Mouse (Mus musculus) kidney, adult 11 months (tissue): ENCODE measurements around the gene Ppm1b.

Experiments used
- DNase-seq: peaks from one replicate; pipeline ENCODE4 v3.0.0; 2022

Gene Ppm1b

GRCm38 (mm10) chr17:84956441-84956840, at the start of gene Ppm1b:
TSS of gene Ppm1b (plus strand) at chr17:84956741.
- DNase-seq, result no peak

- no peak for DNase-seq
These were observed 34.7 kb upstream of the Ppm1b start for GRCm38 (mm10) chr17:84921666-84922376.

- DNase-seq, result no peak
These were observed 31.8 kb upstream of the Ppm1b start for GRCm38 (mm10) chr17:84924779-84925178.

GRCm38 (mm10) chr17:84926233-84926632, 30.3 kb upstream of the Ppm1b start:
- no peak for DNase-seq

GRCm38 (mm10) chr17:84927580-84927979, 29.0 kb upstream of the Ppm1b start:
- no peak for DNase-seq

GRCm38 (mm10) chr17:84932943-84933342, 23.6 kb upstream of the Ppm1b start:
- DNase-seq, result no peak

- DNase-seq, result no peak
These were observed 22.6 kb upstream of the Ppm1b start for GRCm38 (mm10) chr17:84933968-84934367.

GRCm38 (mm10) chr17:84935620-84936019, 20.9 kb upstream of the Ppm1b start:
- peak; percentile 28 for DNase-seq

DNA sequence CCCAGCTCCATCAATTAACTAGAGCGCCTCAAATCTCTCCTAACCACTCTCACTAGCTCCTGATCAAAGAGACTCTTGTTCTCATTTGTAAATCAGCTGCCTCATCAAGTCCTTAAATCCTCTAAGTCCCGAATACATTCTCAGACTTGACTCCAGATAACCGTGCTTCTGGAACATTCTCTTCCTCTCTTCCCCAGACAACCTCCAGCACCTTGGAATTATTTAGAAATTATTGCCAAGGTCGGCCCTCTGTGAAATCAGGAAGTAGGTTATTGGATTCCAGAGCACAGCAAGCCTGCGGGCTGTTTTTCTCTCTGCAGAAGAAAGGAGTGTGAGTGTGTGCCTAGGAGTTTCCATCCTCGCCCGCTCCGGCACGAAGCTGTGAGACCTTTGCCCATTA, 20.2 kb upstream of the Ppm1b start:
- DNase-seq, result peak; percentile 37

- DNase-seq, result no peak
These were observed 19.7 kb upstream of the Ppm1b start for GRCm38 (mm10) chr17:84936809-84937208.

- no peak for DNase-seq
These were observed 19.3 kb upstream of the Ppm1b start for GRCm38 (mm10) chr17:84937220-84937619.

GRCm38 (mm10) chr17:84938215-84938614, 18.3 kb upstream of the Ppm1b start:
- DNase-seq, result no peak

- DNase-seq, result no peak
These were observed 16.4 kb upstream of the Ppm1b start for GRCm38 (mm10) chr17:84940017-84940731.

DNA sequence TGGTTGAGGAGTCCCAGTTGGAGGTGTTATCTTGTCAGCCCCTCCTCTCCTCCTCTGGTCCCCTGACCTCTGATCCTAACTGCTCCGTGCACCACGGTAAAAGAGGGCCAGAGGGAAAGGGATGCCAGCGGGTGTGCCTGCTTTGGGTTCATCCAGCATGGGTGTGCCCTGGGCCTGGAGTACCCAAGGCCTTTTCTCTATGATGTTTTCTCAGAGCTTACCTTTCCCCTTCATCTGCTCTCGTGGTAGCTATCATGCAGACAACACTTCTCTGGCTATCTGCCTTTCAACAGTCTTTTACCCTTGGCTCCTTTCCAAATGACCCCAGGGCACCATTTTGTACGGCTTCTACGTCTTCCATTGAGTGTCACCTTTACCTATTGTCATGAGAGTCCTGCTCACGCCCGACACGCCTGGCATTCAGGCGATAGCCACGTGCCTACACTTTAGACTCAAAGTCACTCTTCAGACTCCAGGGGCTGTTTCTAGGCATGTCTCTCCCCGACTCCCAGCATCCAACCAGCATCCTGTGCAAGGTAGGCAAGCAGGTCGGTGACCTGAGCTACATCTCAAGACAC, 15.2 kb upstream of the Ppm1b start:
- DNase-seq, result no peak

- DNase-seq, result no peak
These were observed 14.0 kb upstream of the Ppm1b start for GRCm38 (mm10) chr17:84942358-84943032.

DNA sequence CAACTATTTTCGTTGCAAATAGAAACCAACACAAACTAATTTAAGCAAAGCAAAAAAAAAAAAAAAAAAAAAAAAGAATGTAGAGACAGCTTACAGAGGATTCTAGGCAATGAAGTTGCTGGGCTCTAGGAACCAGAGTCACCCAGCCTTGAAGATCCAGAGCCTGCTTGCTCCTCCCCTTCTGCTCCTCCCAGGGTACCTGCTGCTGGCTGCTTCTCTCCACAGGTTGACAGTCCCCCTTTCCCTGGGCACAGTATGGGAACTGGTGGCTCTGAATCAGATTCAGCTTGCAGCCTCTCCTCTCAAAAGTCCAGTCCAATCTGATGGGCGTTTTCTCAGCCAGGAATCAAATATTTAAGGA, 13.5 kb upstream of the Ppm1b start:
- no peak for DNase-seq

- DNase-seq, result no peak
These were observed 12.2 kb upstream of the Ppm1b start for GRCm38 (mm10) chr17:84944348-84944747.

DNA sequence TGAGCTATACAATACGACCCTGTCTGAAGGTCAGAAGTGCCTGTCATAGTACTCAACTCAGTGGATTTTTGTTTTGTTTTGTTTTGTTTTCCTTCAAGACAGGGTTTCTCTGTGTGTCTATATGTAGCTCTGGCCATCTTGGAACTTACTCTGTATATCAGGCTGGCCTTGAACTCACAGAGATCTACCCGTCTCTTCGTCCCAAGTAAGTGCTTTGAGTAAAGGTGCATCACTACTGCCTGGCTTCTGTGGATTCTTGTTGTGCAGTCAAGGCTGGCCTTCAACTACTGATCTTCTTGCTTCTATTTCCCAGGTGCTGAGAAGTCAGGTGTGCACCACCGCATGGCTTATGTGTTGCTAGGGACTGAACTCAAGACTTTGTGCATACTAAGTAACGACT, 4.0 kb upstream of the Ppm1b start:
- no peak for DNase-seq

- DNase-seq, result no peak
These were observed 2.8 kb upstream of the Ppm1b start for GRCm38 (mm10) chr17:84953776-84954175.

- DNase-seq, result no peak
These were observed 1.7 kb upstream of the Ppm1b start for GRCm38 (mm10) chr17:84954881-84955280.

- peak; percentile 97 for DNase-seq
These were observed 468 bp downstream of the Ppm1b start for GRCm38 (mm10) chr17:84956931-84957486.

- DNase-seq, result peak; percentile 100
These were observed 1.1 kb downstream of the Ppm1b start for GRCm38 (mm10) chr17:84957487-84958259.
